Mouse (Mus musculus): ENCODE measurements at regions not wholly inside any gene's neighbourhood (a gene's known extent, or its start where the extent isn't known, plus 50 kb on each side); places are given as distances from the start of the nearest gene placed in this dataset.

GRCm38 (mm10) chr1:64374286-64375071 is 158.0 kb upstream of the Creb1 start:
- intact Hi-C loops (cut with DNase I) = no loop called here
- peak in 1 of 2 experiments; percentile 28 for DNase-seq (ENCODE audit: low spot score in 2 of 2)

GRCm38 (mm10) chr1:64364095-64364494 is 168.3 kb upstream of the Creb1 start:
- intact Hi-C loops (cut with DNase I) = no loop called here
- DNase-seq (ENCODE audit: low spot score in 2 of 2) = peak in 1 of 2 experiments; percentile 67

GRCm38 (mm10) chr1:64361959-64362638 is 170.3 kb upstream of the Creb1 start:
- DNase-seq (ENCODE audit: low spot score in 2 of 2) = no peak
- intact Hi-C loops (cut with DNase I) = no loop called here

GRCm38 (mm10) chr1:64343268-64343667 is 189.2 kb upstream of the Creb1 start:
- DNase-seq (ENCODE audit: low spot score in 2 of 2) = no peak
- intact Hi-C loops (cut with DNase I) = no loop called here

- intact Hi-C loops (cut with DNase I) = no loop called here
- DNase-seq (ENCODE audit: low spot score in 2 of 2) = no peak
Observed at GRCm38 (mm10) chr1:64341596-64341995, 190.8 kb upstream of the Creb1 start.

- no peak for DNase-seq (ENCODE audit: low spot score in 2 of 2)
- intact Hi-C loops (cut with DNase I) = no loop called here
Observed at GRCm38 (mm10) chr1:64338575-64338961, 193.9 kb upstream of the Creb1 start.

- no peak for DNase-seq (ENCODE audit: low spot score in 2 of 2)
- intact Hi-C loops (cut with DNase I) = no loop called here
Observed at GRCm38 (mm10) chr1:64337619-64338574, 194.5 kb upstream of the Creb1 start.

- intact Hi-C loops (cut with DNase I) = no loop called here
- no peak for DNase-seq (ENCODE audit: low spot score in 2 of 2)
Observed at GRCm38 (mm10) chr1:64331566-64331965, 200.9 kb upstream of the Creb1 start.

- intact Hi-C loops (cut with DNase I) = no loop called here
- no peak for DNase-seq (ENCODE audit: low spot score in 2 of 2)
Observed at GRCm38 (mm10) chr1:64330721-64331120, 201.7 kb upstream of the Creb1 start.

- DNase-seq (ENCODE audit: low spot score in 2 of 2) = no peak
Observed at GRCm38 (mm10) chr1:64322197-64322596, 200.1 kb upstream of the Klf7 start.

GRCm38 (mm10) chr1:64319155-64319582 is 197.1 kb upstream of the Klf7 start:
- intact Hi-C loops (cut with DNase I) = no loop called here
- no peak for DNase-seq (ENCODE audit: low spot score in 2 of 2)

More at GRCm38 (mm10) chr1:64322197-64322596, 200.1 kb upstream of the Klf7 start:
- intact Hi-C loops (cut with DNase I) = no loop called here

- intact Hi-C loops (cut with DNase I) = no loop called here
- DNase-seq (ENCODE audit: low spot score in 2 of 2) = peak in 1 of 2 experiments; percentile 10
Observed at GRCm38 (mm10) chr1:64318440-64319154, 196.5 kb upstream of the Klf7 start.

GRCm38 (mm10) chr1:64317032-64317636 is 195.1 kb upstream of the Klf7 start:
- no peak for DNase-seq (ENCODE audit: low spot score in 2 of 2)
- intact Hi-C loops (cut with DNase I) = no loop called here

- DNase-seq (ENCODE audit: low spot score in 2 of 2) = no peak
- intact Hi-C loops (cut with DNase I) = no loop called here
Observed at GRCm38 (mm10) chr1:64311371-64311770, 189.3 kb upstream of the Klf7 start.

- no peak for DNase-seq (ENCODE audit: low spot score in 2 of 2)
- intact Hi-C loops (cut with DNase I) = loop anchor here (10.0 kb wide), 1 partner anchor 354 kb away; no protein-coding TSS in a partner anchor
Observed at GRCm38 (mm10) chr1:64308560-64308959, 186.5 kb upstream of the Klf7 start.

GRCm38 (mm10) chr1:64308088-64308487 is 186.0 kb upstream of the Klf7 start:
- intact Hi-C loops (cut with DNase I) = loop anchor here (10.0 kb wide), 1 partner anchor 353 kb away; no protein-coding TSS in a partner anchor
- DNase-seq (ENCODE audit: low spot score in 2 of 2) = no peak

GRCm38 (mm10) chr1:64305427-64306213 is 183.5 kb upstream of the Klf7 start:
- intact Hi-C loops (cut with DNase I) = loop anchor here (10.0 kb wide), 1 partner anchor 351 kb away; no protein-coding TSS in a partner anchor
- DNase-seq (ENCODE audit: low spot score in 2 of 2) = peak; percentile 63 to 86

- DNase-seq (ENCODE audit: low spot score in 2 of 2) = peak; percentile 51 to 81
- intact Hi-C loops (cut with DNase I) = loop anchor here (2.0 to 10.0 kb wide), 3 partner anchors 180 to 541 kb away; partner anchors contain the start of gene Klf7
Observed at GRCm38 (mm10) chr1:64302833-64303358, 180.8 kb upstream of the Klf7 start.
